Mouse (Mus musculus) ES-Bruce4 (cell line): ENCODE results near the gene Bsg. TPM values are rescaled to one million over a fixed set of nuclear protein-coding genes. Genes with fewer than 3 reads are reported as not detected.

ENCODE experiments used
- H3K27ac ChIP-seq: 2 replicates; pipeline ENCODE4 v1.5.1; 2012; ENCODE audit warnings: low read length, inconsistent platforms; ENCODE audit not compliant: insufficient read depth
- H3K27me3 ChIP-seq: 2 replicates; pipeline ENCODE4 v1.6.1; 2012; ENCODE audit warnings: mild to moderate bottlenecking, low read length, inconsistent platforms; ENCODE audit not compliant: control insufficient read depth, poor library complexity, insufficient read depth, severe bottlenecking
- H3K36me3 ChIP-seq: 2 replicates; pipeline ENCODE4 v1.6.1; 2012; ENCODE audit warnings: inconsistent platforms, mild to moderate bottlenecking, low read length, moderate library complexity; ENCODE audit not compliant: control insufficient read depth, poor library complexity, insufficient read depth, severe bottlenecking
- H3K4me1 ChIP-seq: one replicate; pipeline ENCODE4 v1.8.1; 2011; ENCODE audit warnings: low read length; ENCODE audit not compliant: control insufficient read depth, insufficient read depth
- H3K4me3 ChIP-seq: 2 replicates; pipeline ENCODE4 v1.5.1; 2011; ENCODE audit warnings: low read depth, mild to moderate bottlenecking, low read length
- H3K9ac ChIP-seq: 2 replicates; pipeline ENCODE4 v1.6.1; 2012; ENCODE audit warnings: low read depth, mild to moderate bottlenecking, inconsistent platforms; ENCODE audit not compliant: poor library complexity, severe bottlenecking
- H3K9me3 ChIP-seq: replicated peaks from 2 replicates; pipeline ENCODE4 v1.6.1; 2012; ENCODE audit warnings: mild to moderate bottlenecking, low read length, inconsistent platforms; ENCODE audit not compliant: control insufficient read depth, poor library complexity, insufficient read depth, severe bottlenecking
- CTCF ChIP-seq: IDR thresholded peaks from one replicate; pipeline ENCODE4 v1.8.1; 2011; ENCODE audit warnings: low read depth, low read length
- EP300 ChIP-seq: IDR thresholded peaks from 2 replicates; pipeline ENCODE4 v1.6.1; 2011; ENCODE audit warnings: low read depth, low read length; ENCODE audit not compliant: insufficient read depth
- POLR2A ChIP-seq: IDR thresholded peaks from one replicate; pipeline ENCODE4 v1.8.1; 2011; ENCODE audit warnings: low read length; ENCODE audit not compliant: insufficient read depth
- polyA plus RNA-seq: library from polyadenylated mRNA; stranded (reverse); fragments of >200 nt; gene quantifications from 2 replicates; pipeline ENCODE4 v1.2.4, GENCODE M21; 2011; ENCODE audit warnings: low read depth; ENCODE audit not compliant: missing spikeins, insufficient read depth, insufficient read length

The Bsg gene
- polyA plus RNA-seq, 1 experiment: 445 TPM

- peak within 1 kb of the TSS; percentile 17 for H3K4me3 ChIP-seq
- H3K9ac ChIP-seq: no peak within 1 kb of the TSS
- no peak for TF ChIP-seq POLR2A
- TF ChIP-seq EP300: no peak
- TF ChIP-seq CTCF: peak; percentile 96
- no peaks in the 10 kb centered on the region for H3K36me3 ChIP-seq
- H3K9me3 ChIP-seq: no peaks in the 10 kb centered on the region
- no peak within 1 kb of the TSS for H3K27ac ChIP-seq
- H3K4me1 ChIP-seq: peaks cover 4% of the 10 kb centered on the region
- no peaks in the 10 kb centered on the region for H3K27me3 ChIP-seq
Measured at GRCm38 (mm10) chr10:79664131-79664665, 40.1 kb upstream of the Bsg start, which contains the start of gene Madcam1. Gene Madcam1, plus strand, starts transcription at chr10:79664559.

DNA sequence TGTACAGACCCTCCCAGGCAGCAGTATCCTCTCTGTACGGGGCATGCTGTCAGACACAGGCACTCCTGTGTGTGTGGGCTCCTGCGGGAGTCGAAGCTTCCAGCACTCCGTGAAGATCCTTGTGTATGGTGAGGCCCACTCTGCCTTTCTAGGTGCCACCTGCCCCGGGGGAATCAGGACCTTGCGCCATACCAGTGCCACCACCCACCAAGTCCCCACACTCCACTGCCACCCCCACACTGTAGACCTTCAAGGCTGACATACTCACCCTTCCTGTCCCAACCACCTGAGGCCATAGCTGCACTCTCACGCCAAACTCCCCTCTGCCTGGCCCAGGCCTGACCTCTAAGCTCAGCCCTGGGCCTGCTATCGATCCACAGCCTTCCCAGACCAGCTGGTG lies 39.2 kb upstream of the Bsg start:
- no peaks in the 10 kb centered on the region for H3K36me3 ChIP-seq
- TF ChIP-seq CTCF (no peak), POLR2A (no peak), EP300 (no peak)
- H3K9ac ChIP-seq: no peak overlapping the region
- H3K27me3 ChIP-seq: no peaks in the 10 kb centered on the region
- H3K4me1 ChIP-seq: peaks cover 4% of the 10 kb centered on the region
- no peak overlapping the region for H3K4me3 ChIP-seq
- no peaks in the 10 kb centered on the region for H3K9me3 ChIP-seq
- no peak overlapping the region for H3K27ac ChIP-seq

DNA sequence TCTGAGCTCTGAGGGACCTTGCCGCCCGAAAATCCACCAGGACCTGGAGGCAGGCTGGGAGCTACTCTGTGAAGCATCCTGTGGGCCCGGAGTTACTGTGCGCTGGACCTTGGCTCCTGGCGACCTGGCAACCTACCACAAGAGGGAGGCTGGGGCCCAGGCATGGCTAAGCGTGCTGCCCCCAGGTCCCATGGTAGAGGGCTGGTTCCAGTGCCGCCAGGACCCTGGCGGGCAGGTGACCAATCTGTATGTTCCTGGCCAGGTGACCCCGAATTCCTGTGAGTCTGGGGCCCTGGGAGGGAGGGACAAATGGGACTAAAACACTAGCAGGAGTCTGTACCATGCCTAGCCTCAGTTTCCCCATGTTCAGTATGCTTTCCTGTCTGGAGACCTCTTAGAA lies 37.8 kb upstream of the Bsg start:
- H3K9me3 ChIP-seq: no peaks in the 10 kb centered on the region

GRCm38 (mm10) chr10:79668076-79668475 lies 36.2 kb upstream of the Bsg start:
- no peak overlapping the region for H3K27ac ChIP-seq
- H3K9ac ChIP-seq: no peak overlapping the region
- no peaks in the 10 kb centered on the region for H3K36me3 ChIP-seq
- TF ChIP-seq EP300 (no peak), CTCF (no peak), POLR2A (no peak)
- H3K9me3 ChIP-seq: no peaks in the 10 kb centered on the region
- H3K4me3 ChIP-seq: no peak overlapping the region
- H3K27me3 ChIP-seq: no peaks in the 10 kb centered on the region
- peaks cover 3% of the 10 kb centered on the region for H3K4me1 ChIP-seq

More for the DNA sequence above, 37.8 kb upstream of the Bsg start:
- H3K9ac ChIP-seq: no peak overlapping the region
- H3K36me3 ChIP-seq: no peaks in the 10 kb centered on the region
- TF ChIP-seq CTCF (peak; percentile 13), EP300 (no peak)
- peaks cover 4% of the 10 kb centered on the region for H3K4me1 ChIP-seq
- no peak overlapping the region for H3K27ac ChIP-seq
- H3K4me3 ChIP-seq: no peak overlapping the region
- no peaks in the 10 kb centered on the region for H3K27me3 ChIP-seq

DNA sequence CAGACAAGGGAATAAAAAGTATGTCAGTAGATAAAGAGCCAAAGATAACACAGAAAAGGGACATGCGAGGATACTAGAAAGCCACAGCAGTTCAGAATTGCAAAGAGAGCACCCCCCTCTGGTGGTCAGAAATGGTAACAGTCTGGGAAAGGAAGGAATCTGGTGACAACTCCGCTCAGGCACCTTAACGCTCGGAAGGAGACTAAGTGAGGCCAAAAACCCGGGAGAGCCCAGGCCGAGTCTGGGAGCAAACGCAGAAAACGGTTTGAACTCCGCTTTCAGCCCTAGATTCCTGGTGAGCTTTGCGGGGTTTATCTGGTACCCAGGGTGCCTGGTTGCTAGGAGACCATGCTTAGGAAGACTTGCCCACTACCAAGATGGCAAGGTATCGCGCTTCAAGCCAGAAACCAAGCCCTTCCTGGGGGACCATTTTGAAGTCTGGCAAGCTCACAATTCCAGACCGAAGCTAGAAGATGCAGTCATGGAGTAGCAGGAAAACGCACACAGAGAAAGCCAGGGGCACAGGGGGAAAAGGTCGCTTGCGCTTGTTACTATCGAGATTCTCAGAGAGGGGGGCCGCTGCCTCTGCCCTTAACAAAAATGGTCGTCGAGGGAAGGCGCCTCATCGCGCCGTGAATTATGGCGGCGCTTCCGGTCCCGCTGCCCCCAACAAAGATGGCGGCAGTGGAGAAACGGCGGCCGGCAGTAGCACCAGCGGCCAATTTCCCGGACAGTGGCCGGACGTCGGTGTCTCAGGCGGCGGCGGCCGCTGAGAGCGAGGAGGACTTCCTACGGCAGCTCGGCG lies 35.3 kb upstream of the Bsg start, which contains the start of gene Tpgs1:
Tpgs1 (plus strand) TSS at position 599 of the 805 bp plus-strand sequence.
- H3K27ac ChIP-seq: peak within 1 kb of the TSS; percentile 68
- no peaks in the 10 kb centered on the region for H3K9me3 ChIP-seq
- H3K4me3 ChIP-seq: peak within 1 kb of the TSS; percentile 96
- H3K4me1 ChIP-seq: peaks cover 4% of the 10 kb centered on the region
- H3K27me3 ChIP-seq: no peaks in the 10 kb centered on the region
- H3K36me3 ChIP-seq: no peaks in the 10 kb centered on the region
- peak within 1 kb of the TSS; percentile 90 for H3K9ac ChIP-seq
- TF ChIP-seq POLR2A (no peak), CTCF (peak; percentile 35), EP300 (no peak)

DNA sequence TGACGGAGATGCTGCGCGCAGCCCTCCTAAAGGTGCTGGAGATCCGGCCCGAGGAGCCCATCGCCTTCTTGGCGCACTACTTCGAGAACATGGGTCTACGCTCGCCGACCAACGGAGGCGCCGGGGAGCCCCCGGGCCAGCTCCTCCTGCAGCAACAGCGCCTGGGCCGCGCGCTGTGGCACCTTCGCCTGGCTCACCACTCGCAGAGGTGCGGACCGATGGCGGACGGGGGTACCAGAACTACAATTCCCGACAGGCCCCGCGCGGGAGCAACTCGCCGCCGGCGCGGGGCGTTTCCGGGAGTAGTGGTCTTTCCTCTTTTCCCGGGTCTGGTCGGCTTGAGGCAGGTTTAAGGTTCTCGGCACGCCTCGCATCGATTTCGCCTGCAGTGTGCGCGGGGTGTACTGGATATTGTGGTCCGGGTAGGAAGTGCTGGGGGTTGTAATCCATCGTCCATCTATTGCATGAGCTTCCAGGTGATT lies 34.7 kb upstream of the Bsg start:
- Histone ChIP-seq H3K27me3 (no peaks in the 10 kb centered on the region), H3K36me3 (no peaks in the 10 kb centered on the region), H3K9ac (peak overlapping the region; percentile 90), H3K4me1 (peaks cover 6% of the 10 kb centered on the region), H3K4me3 (peak overlapping the region; percentile 96), H3K27ac (peak overlapping the region; percentile 68), H3K9me3 (no peaks in the 10 kb centered on the region)
- TF ChIP-seq CTCF: no peak
- peak; percentile 85 for TF ChIP-seq POLR2A
